Mouse (Mus musculus) lung, postnatal 0 days (tissue): ENCODE measurements at regions not wholly inside any gene's neighbourhood (a gene's known extent, or its start where the extent isn't known, plus 50 kb on each side); places are given as distances from the start of the nearest gene placed in this dataset.

Experiments
- ATAC-seq: fragments of 200-750 bp; cut with Nextera tagmentation; 2 replicates; pipeline ENCODE4 v1.8.0; 2017; ENCODE audit warnings: moderate library complexity
- DNase-seq: peaks from one replicate; pipeline ENCODE4 v3.0.0-alpha.2; 2016; ENCODE audit warnings: low spot score
- H3K27ac ChIP-seq: fragments of 300-500 bp; sonication (generic); 2 replicates; pipeline ENCODE4 v1.5.1; 2014; ENCODE audit warnings: antibody characterized with exemption, mild to moderate bottlenecking, low read length, mixed read lengths
- H3K27me3 ChIP-seq: fragments of 300-500 bp; sonication (generic); replicated peaks from 2 replicates; pipeline ENCODE4 v1.6.1; 2014; ENCODE audit warnings: low read length, mixed read lengths; ENCODE audit not compliant: insufficient read depth
- H3K36me3 ChIP-seq: fragments of 300-500 bp; sonication (generic); 2 replicates; pipeline ENCODE4 v1.6.1; 2014; ENCODE audit warnings: low read length, mixed read lengths; ENCODE audit not compliant: insufficient read depth
- H3K4me1 ChIP-seq: fragments of 300-500 bp; sonication (generic); 2 replicates; pipeline ENCODE4 v1.6.1; 2014; ENCODE audit warnings: antibody characterized with exemption, low read depth, low read length, mixed read lengths; ENCODE audit not compliant: insufficient read depth
- H3K4me2 ChIP-seq: fragments of 300-500 bp; sonication (generic); replicated peaks from 2 replicates; pipeline ENCODE4 v1.6.1; 2014; ENCODE audit warnings: low read depth, mild to moderate bottlenecking, low read length, moderate library complexity, mixed read lengths
- H3K4me3 ChIP-seq: fragments of 300-500 bp; sonication (generic); 2 replicates; pipeline ENCODE4 v1.5.1; 2014; ENCODE audit warnings: low read depth, low read length
- H3K9ac ChIP-seq: fragments of 300-500 bp; sonication (generic); replicated peaks from 2 replicates; pipeline ENCODE4 v1.6.1; 2014; ENCODE audit warnings: low read depth, mild to moderate bottlenecking
- H3K9me3 ChIP-seq: fragments of 300-500 bp; sonication (generic); 2 replicates; pipeline ENCODE4 v1.6.1; 2016; ENCODE audit warnings: low read length, mixed read lengths
- CTCF ChIP-seq: IDR thresholded peaks from 2 replicates; pipeline ENCODE4 v1.5.1; 2016; ENCODE audit warnings: antibody characterized with exemption, mild to moderate bottlenecking
- EP300 ChIP-seq: IDR thresholded peaks from 2 replicates; pipeline ENCODE4 v1.6.1; 2016; ENCODE audit warnings: antibody characterized with exemption, mild to moderate bottlenecking, control low read depth
- WGBS: fragments of 180-500 bp; shearing (Covaris S2); extraction: QIAGEN DNeasy Blood & Tissue Kit; methylation state at CpG from one replicate; pipeline ENCODE4 v1.1.7; 2014; 5-methylcytosine and 5-hydroxymethylcytosine counted together

DNA sequence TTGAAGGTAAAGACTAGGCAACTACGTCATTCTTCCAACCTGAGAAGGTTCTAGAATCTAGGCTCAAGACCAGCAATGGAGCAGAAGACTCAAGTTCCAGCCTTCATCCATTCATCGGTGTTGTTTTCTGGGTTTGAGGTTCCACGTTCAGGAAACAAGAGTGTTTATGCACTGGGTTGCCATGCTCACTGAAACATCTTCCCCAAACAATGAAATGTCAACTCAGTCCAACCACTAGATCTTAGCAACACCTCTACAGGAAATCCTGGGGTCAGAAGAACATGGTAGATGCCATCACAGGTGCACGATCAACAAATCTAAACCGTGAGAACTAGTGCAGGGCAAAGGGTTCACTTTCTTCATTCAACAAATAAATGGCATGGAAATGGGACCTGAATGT, 304.8 kb upstream of the Klf3 start:
- no peaks in the 10 kb centered on the region for H3K27me3 ChIP-seq
- no peak overlapping the region for H3K4me2 ChIP-seq
- H3K27ac ChIP-seq: no peak overlapping the region
- no peak for TF ChIP-seq EP300
- no peak for TF ChIP-seq CTCF
- H3K9me3 ChIP-seq: no peaks in the 10 kb centered on the region
- no peak overlapping the region for H3K4me3 ChIP-seq
- 81% methylated on average over 5 of the region's 5 CpGs for WGBS
- DNase-seq: no peak
- no peak for ATAC-seq
- H3K4me1 ChIP-seq: peaks cover 4% of the 10 kb centered on the region; the same call in 1 of the 2 replicates
- no peak overlapping the region for H3K9ac ChIP-seq
- H3K36me3 ChIP-seq: no peaks in the 10 kb centered on the region

DNA sequence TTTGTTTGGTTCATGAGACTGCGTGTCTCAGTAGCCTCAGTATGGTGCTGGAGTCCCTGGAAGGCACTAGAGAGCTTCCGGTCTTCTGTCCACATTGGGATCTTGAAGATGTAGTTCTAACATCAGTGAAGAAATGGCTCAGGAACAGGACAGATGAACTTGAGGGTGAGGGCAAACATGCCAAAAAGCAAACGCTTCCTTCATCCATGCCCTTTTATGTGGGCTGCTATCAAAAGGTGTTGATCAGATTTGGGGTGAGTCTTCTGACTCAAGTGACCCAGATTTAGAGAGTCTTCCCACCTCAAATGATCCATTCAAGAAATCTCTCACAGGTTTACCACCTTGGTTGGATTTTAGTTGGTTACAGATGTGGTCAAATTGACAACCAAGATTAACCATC, 304.1 kb upstream of the Klf3 start:
- no peaks in the 10 kb centered on the region for H3K27me3 ChIP-seq
- DNase-seq (no peak), ATAC-seq (no peak)
- H3K9me3 ChIP-seq: no peaks in the 10 kb centered on the region
- no peak overlapping the region for H3K9ac ChIP-seq
- peaks cover 7% of the 10 kb centered on the region; the same call in 1 of the 2 replicates for H3K4me1 ChIP-seq
- 90% methylated on average over 3 of the region's 3 CpGs for WGBS
- H3K27ac ChIP-seq: no peak overlapping the region
- no peak overlapping the region for H3K4me2 ChIP-seq
- TF ChIP-seq EP300: no peak
- TF ChIP-seq CTCF: no peak
- no peak overlapping the region for H3K4me3 ChIP-seq
- H3K36me3 ChIP-seq: no peaks in the 10 kb centered on the region

DNA sequence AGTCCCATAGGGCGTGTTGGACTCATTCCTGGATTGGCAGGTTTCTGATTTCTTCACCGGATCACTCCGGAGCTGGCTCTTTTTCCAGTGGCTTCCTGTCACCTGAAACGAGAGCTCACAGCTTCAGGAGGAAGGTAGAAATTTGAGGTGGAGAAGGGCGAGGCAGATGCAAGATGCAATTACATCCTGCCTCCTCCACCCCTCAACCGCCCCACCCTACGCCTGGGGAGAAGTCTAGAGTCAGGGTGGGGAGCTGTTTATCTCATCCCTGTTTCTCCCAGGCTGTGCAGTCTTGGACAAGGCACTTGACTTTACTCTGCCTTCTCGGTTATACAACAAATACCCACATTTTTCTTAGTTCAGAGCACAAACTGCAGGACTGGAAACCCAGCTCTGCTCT, 302.8 kb upstream of the Klf3 start:
- Histone ChIP-seq H3K9me3 (no peaks in the 10 kb centered on the region), H3K27ac (no peak overlapping the region), H3K4me1 (peaks cover 13% of the 10 kb centered on the region; the same call in 1 of the 2 replicates), H3K4me2 (no peak overlapping the region), H3K9ac (no peak overlapping the region), H3K36me3 (no peaks in the 10 kb centered on the region), H3K27me3 (no peaks in the 10 kb centered on the region), H3K4me3 (no peak overlapping the region)
- ATAC-seq (no peak), DNase-seq (no peak)
- WGBS: 61% methylated on average over 8 of the region's 8 CpGs
- TF ChIP-seq CTCF (no peak), EP300 (no peak)

DNA sequence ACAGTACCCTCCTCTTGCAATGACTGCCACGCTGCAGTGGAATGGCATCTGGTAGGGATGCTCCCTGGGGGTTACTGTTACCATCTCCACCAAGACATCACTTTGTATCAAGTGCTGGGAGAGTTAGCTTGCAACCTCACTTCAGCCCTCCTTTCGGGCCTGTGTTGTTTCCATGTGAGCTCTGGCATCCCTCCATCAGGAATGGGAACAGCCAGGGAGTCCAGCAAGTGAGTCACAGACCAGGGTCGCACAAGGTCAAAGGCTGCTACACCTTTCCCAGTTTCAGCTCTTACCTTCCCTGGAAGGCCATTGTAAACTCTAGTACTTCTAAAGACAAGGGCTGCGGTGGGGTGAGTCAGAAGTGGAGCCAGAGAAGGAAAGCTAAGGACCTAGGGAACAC, 302.3 kb upstream of the Klf3 start:
- Histone ChIP-seq H3K36me3 (no peaks in the 10 kb centered on the region), H3K4me1 (peaks cover 13% of the 10 kb centered on the region; the same call in 1 of the 2 replicates), H3K27ac (no peak overlapping the region), H3K4me3 (no peak overlapping the region), H3K9me3 (no peaks in the 10 kb centered on the region), H3K9ac (no peak overlapping the region), H3K4me2 (no peak overlapping the region), H3K27me3 (no peaks in the 10 kb centered on the region)
- ATAC-seq: 0 out of 2 replicates have a peak, but pooled peaks have one; percentile 8
- TF ChIP-seq EP300 (no peak), CTCF (no peak)
- WGBS: 76% methylated on average over 4 of the region's 4 CpGs
- peak; percentile 30 for DNase-seq

DNA sequence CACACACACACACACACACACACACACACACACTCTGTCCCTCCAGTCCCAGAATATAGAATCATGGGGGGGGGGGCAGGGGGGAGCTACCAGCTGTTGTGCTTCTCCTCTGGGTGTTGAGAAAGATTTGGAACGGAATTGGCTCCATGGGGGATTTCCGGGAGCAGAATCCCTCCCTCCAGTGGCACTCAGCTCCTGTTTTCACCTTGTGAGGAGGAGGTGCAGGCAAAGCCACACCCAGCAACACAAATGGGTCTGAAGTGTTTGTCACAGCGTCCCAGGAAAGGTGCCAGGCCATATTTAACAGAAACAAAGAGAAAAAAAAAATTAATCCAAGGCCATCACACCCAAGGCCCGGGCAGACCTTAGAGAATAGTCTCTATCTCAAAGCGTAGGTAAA, 301.4 kb upstream of the Klf3 start:
- H3K9me3 ChIP-seq: no peaks in the 10 kb centered on the region
- no peak overlapping the region for H3K4me3 ChIP-seq
- H3K36me3 ChIP-seq: no peaks in the 10 kb centered on the region
- no peak overlapping the region for H3K4me2 ChIP-seq
- 60% methylated on average over 5 of the region's 5 CpGs for WGBS
- H3K27ac ChIP-seq: no peak overlapping the region
- ATAC-seq: no peak
- H3K27me3 ChIP-seq: no peaks in the 10 kb centered on the region
- no peak overlapping the region for H3K9ac ChIP-seq
- DNase-seq: peak; percentile 44
- TF ChIP-seq EP300 (no peak), CTCF (no peak)
- H3K4me1 ChIP-seq: peaks cover 17% of the 10 kb centered on the region; the same call in 1 of the 2 replicates

DNA sequence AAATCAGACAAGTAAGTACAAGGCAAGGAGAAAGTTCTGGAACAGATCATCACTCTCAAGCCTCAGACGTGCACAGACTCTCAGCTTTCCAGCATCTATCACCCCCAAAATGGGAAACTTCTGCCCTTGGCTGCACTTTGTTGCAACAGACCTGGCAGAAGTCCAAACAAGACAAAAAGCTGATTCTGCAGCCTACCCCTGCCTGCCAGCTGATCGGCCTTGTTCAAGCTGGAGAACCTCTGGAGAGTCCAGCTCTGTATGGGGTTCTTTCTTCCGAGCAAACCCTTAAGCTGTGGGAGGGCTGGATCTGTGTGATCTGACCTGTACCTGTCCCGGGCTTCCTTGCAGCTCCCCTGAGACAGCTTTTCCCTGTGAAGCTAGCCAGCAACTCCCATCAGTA, 299.7 kb upstream of the Klf3 start:
- ATAC-seq (peak; percentile 31), DNase-seq (peak; percentile 83)
- WGBS: 20% methylated on average over 4 of the region's 4 CpGs
- Histone ChIP-seq H3K27me3 (no peaks in the 10 kb centered on the region), H3K27ac (no peak overlapping the region), H3K4me2 (no peak overlapping the region), H3K36me3 (no peaks in the 10 kb centered on the region), H3K9me3 (no peaks in the 10 kb centered on the region), H3K4me1 (peaks cover 17% of the 10 kb centered on the region; the same call in 1 of the 2 replicates), H3K4me3 (no peak overlapping the region), H3K9ac (no peak overlapping the region)
- TF ChIP-seq CTCF: no peak
- TF ChIP-seq EP300: no peak

DNA sequence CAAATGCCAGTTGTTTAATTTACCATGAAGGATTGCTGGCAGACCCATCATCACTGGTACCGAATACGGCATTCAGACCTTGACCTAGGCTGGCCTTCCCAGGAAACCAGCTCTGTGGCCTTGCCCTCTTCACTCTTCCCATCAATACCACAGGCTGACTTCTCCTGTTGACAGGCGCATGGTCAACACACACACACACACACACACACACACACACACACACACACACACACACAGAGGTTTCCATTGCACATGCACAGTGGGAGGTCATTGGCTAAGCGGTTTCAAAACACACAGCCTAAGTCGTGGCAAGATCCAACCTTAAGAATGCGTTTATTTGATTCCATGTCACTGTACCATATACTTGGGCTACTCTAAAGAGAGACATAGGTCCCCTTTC, 298.7 kb upstream of the Klf3 start:
- Histone ChIP-seq H3K9me3 (no peaks in the 10 kb centered on the region), H3K9ac (no peak overlapping the region), H3K4me3 (no peak overlapping the region), H3K27ac (peak overlapping the region; percentile 68; the same call in 1 of the 2 replicates), H3K36me3 (no peaks in the 10 kb centered on the region), H3K4me2 (no peak overlapping the region), H3K27me3 (no peaks in the 10 kb centered on the region), H3K4me1 (peaks cover 17% of the 10 kb centered on the region; the same call in 1 of the 2 replicates)
- DNase-seq: no peak
- 75% methylated on average over 6 of the region's 6 CpGs for WGBS
- TF ChIP-seq EP300 (no peak), CTCF (no peak)
- ATAC-seq: no peak
